9 mouse cellular contexts compared by ENCODE assay signal in the genomic region with DNA sequence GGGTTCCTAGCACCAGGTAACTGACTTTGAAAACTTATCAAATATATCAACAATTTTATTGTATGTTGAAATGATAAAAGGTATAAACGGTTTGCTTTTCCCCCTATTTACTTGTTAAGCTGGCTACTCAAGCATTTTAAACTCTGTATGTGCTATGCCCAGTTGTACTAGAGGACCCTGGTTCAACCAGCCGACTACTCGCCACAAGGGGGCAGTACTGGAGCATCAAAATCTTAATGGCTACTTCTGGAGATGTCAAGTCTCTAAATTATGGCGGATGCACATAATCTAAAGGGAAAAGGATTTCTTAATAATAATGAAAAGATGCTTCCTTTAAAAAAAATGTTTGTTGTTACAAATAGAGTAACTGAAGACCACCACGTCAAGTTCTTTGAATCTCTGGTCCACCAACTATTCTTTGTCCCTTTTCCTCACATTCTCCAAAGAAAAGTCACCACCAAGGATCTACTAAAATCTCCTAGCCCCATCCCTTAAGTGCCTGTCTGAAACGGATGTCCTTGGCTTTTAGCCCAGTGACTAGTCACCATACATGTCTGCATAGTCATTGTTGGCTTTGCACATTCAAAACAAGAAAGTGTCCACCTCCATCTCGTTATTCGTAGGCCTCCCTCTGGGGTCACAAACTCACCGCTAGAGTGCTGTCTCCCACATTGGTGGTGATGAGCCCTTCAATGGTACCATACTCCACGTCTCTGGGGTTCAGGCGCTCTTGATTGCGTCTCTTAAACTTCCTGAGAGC. TPM values are rescaled to one million over a fixed set of nuclear protein-coding genes. Genes with fewer than 3 reads are reported as not detected.
DNase-seq lines count a peak whose midpoint lies in the region; ATAC-seq lines count a peak whose summit lies in the region.
"Had no signal": no experiment of that assay in that cellular context is flagged by ENCODE, and none has a peak within 500 bp of the region (broad histone marks: within the 10 kb centered on the region; RNA-seq: fewer than 3 reads in every experiment).

No protein-coding gene starts in this region.

- H3K27me3 ChIP-seq in forebrain, embryonic 15.5 days, result no peaks in the 10 kb centered on the region
- H3K27me3 ChIP-seq in hindbrain, embryonic 11.5 days (ENCODE audit: control insufficient read depth, insufficient read depth, low read length), result no peaks in the 10 kb centered on the region
- H3K27me3 ChIP-seq: lung, embryonic 15.5 days had no signal

- no peak overlapping the region for H3K9ac ChIP-seq in forebrain, embryonic 15.5 days (replicated peaks)
- H3K9ac ChIP-seq in hindbrain, embryonic 11.5 days (ENCODE audit: low read depth, low read length), result no peak overlapping the region
- H3K9ac ChIP-seq: lung, embryonic 15.5 days had no signal

- H3K4me1 ChIP-seq in forebrain, embryonic 15.5 days, result peaks cover 22% of the 10 kb centered on the region
- H3K4me1 ChIP-seq in hindbrain, embryonic 11.5 days (replicated peaks; ENCODE audit: control insufficient read depth, insufficient read depth, low read length), result no peaks in the 10 kb centered on the region
- H3K4me1 ChIP-seq: lung, embryonic 15.5 days had no signal

- 59% methylated on average over 12 of the region's 12 CpGs for WGBS in forebrain, embryonic 15.5 days
- WGBS in hindbrain, embryonic 11.5 days, result 69% methylated on average over 12 of the region's 12 CpGs

- H3K27ac ChIP-seq in forebrain, embryonic 15.5 days (replicated peaks), result no peak overlapping the region
- no peak overlapping the region for H3K27ac ChIP-seq in hindbrain, embryonic 11.5 days (ENCODE audit: low read depth, low read length)
- H3K27ac ChIP-seq: lung, embryonic 15.5 days had no signal

- 0 out of 2 replicates have a peak, but pooled peaks have one; percentile 49 for ATAC-seq in forebrain, embryonic 15.5 days (replicated peaks)
- 0 out of 2 replicates have a peak, but pooled peaks have one; percentile 38 for ATAC-seq in hindbrain, embryonic 11.5 days (ENCODE audit: low FRiP score)
- no peak for ATAC-seq in activated CD4-positive, CD25-positive, alpha-beta regulatory T cell, adult 4 months

- H3K36me3 ChIP-seq in forebrain, embryonic 15.5 days, result peaks cover 3% of the 10 kb centered on the region; the same call in 1 of the 2 replicates
- no peaks in the 10 kb centered on the region for H3K36me3 ChIP-seq in hindbrain, embryonic 11.5 days (ENCODE audit: control insufficient read depth, insufficient read depth, low read length)

- peak; percentile 77 for DNase-seq in R1 (ENCODE audit: low read depth, low spot score)
- peak; percentile 83 for DNase-seq in cerebellum, adult 11 months
- peak; percentile 87 for DNase-seq in hindbrain, embryonic 11.5 days (ENCODE audit: low spot score)
- peak; percentile 90 for DNase-seq in layer of hippocampus, adult 9-10 months (ENCODE audit: low spot score)
- DNase-seq in lung, postnatal 25 days (ENCODE audit: low spot score), result peak; percentile 85
- DNase-seq in right cerebral cortex, postnatal 25 days, result peak; percentile 68

- no peak overlapping the region for H3K4me3 ChIP-seq in forebrain, embryonic 15.5 days
- no peak overlapping the region for H3K4me3 ChIP-seq in hindbrain, embryonic 11.5 days (ENCODE audit: low read depth, low read length)
- H3K4me3 ChIP-seq: lung, embryonic 15.5 days had no signal

- H3K4me2 ChIP-seq in forebrain, embryonic 15.5 days (replicated peaks), result no peak overlapping the region
- no peak overlapping the region for H3K4me2 ChIP-seq in hindbrain, embryonic 11.5 days (replicated peaks; ENCODE audit: low read depth, low read length)
- H3K4me2 ChIP-seq: lung, embryonic 15.5 days had no signal

- H3K9me3 ChIP-seq in forebrain, embryonic 15.5 days, result no peaks in the 10 kb centered on the region
- H3K9me3 ChIP-seq in hindbrain, embryonic 11.5 days (ENCODE audit: control insufficient read depth, low read length), result no peaks in the 10 kb centered on the region
- H3K9me3 ChIP-seq: lung, embryonic 15.5 days had no signal

RNA-seq across cellular contexts. Expression of a gene that starts 7.2 kb away (rescaled TPM):
- polyA plus RNA-seq in forebrain, embryonic 15.5 days (2015; fragmentation: Nextera tagmentation; extraction: Ambion mirVana), result 0.19 TPM in 1 of 2 replicates, not detected in the other
- 0.15 TPM in 1 of 2 replicates, not detected in the other for polyA plus RNA-seq in hindbrain, embryonic 11.5 days (2014; fragmentation: Nextera tagmentation; extraction: Ambion mirVana)
- polyA plus RNA-seq in activated CD4-positive, CD25-positive, alpha-beta regulatory T cell, adult 4 months (2017; shearing (Covaris generic)), result not detected
- polyA plus RNA-seq: lung, embryonic 15.5 days had no signal
